Mouse (Mus musculus) lung, postnatal 0 days (tissue): ENCODE results near the gene Rps6ka4.

Source experiments
- CTCF ChIP-seq: IDR thresholded peaks from 2 replicates; pipeline ENCODE4 v1.5.1; 2016; ENCODE audit warnings: antibody characterized with exemption, mild to moderate bottlenecking
- EP300 ChIP-seq: IDR thresholded peaks from 2 replicates; pipeline ENCODE4 v1.6.1; 2016; ENCODE audit warnings: antibody characterized with exemption, mild to moderate bottlenecking, control low read depth

- TF ChIP-seq CTCF: no peak
- no peak for TF ChIP-seq EP300
Measured at GRCm38 (mm10) chr19:6854658-6855057, 14.2 kb upstream of the Rps6ka4 start.
